Mouse (Mus musculus) thymus, postnatal 25 days (tissue): Measurements from ENCODE around the gene Ephb1.

Experiments used
- DNase-seq: peaks from one replicate; pipeline ENCODE4 v3.0.0; 2022

The Ephb1 gene

GRCm38 (mm10) chr9:102241546-102241945, 112.9 kb downstream of the Ephb1 start:
- DNase-seq: no peak

GRCm38 (mm10) chr9:102240215-102240614, 114.3 kb downstream of the Ephb1 start:
- DNase-seq: no peak

- DNase-seq: no peak
Observed at GRCm38 (mm10) chr9:102235444-102235951, 119.0 kb downstream of the Ephb1 start.

GRCm38 (mm10) chr9:102231248-102231647, 123.2 kb downstream of the Ephb1 start:
- no peak for DNase-seq

GRCm38 (mm10) chr9:102216746-102217566, 137.5 kb downstream of the Ephb1 start:
- no peak for DNase-seq

GRCm38 (mm10) chr9:102212036-102212383, 142.5 kb downstream of the Ephb1 start:
- DNase-seq: no peak

- DNase-seq: no peak
Observed at GRCm38 (mm10) chr9:102211296-102212035, 143.0 kb downstream of the Ephb1 start.

GRCm38 (mm10) chr9:102205518-102205917, 149.0 kb downstream of the Ephb1 start:
- no peak for DNase-seq

- DNase-seq: no peak
Observed at GRCm38 (mm10) chr9:102201867-102202266, 152.6 kb downstream of the Ephb1 start.

- DNase-seq: no peak
Observed at GRCm38 (mm10) chr9:102196856-102197255, 157.6 kb downstream of the Ephb1 start.

GRCm38 (mm10) chr9:102194063-102194462, 160.4 kb downstream of the Ephb1 start:
- no peak for DNase-seq

- no peak for DNase-seq
Observed at GRCm38 (mm10) chr9:102192724-102193685, 161.5 kb downstream of the Ephb1 start.

- DNase-seq: no peak
Observed at GRCm38 (mm10) chr9:102190058-102190457, 164.4 kb downstream of the Ephb1 start.

GRCm38 (mm10) chr9:102189406-102189805, 165.1 kb downstream of the Ephb1 start:
- DNase-seq: no peak

GRCm38 (mm10) chr9:102183663-102184274, 170.7 kb downstream of the Ephb1 start:
- DNase-seq: no peak

GRCm38 (mm10) chr9:102181810-102182490, 172.5 kb downstream of the Ephb1 start:
- no peak for DNase-seq

GRCm38 (mm10) chr9:102181276-102181675, 173.2 kb downstream of the Ephb1 start:
- no peak for DNase-seq

- no peak for DNase-seq
Observed at GRCm38 (mm10) chr9:102180486-102180885, 174.0 kb downstream of the Ephb1 start.

- no peak for DNase-seq
Observed at GRCm38 (mm10) chr9:102180070-102180469, 174.4 kb downstream of the Ephb1 start.

GRCm38 (mm10) chr9:102169706-102170105, 184.8 kb downstream of the Ephb1 start:
- no peak for DNase-seq

GRCm38 (mm10) chr9:102155876-102156275, 198.6 kb downstream of the Ephb1 start:
- DNase-seq: no peak

- DNase-seq: no peak
Observed at GRCm38 (mm10) chr9:102139181-102139580, 215.3 kb downstream of the Ephb1 start.
